Mouse (Mus musculus): ENCODE data around the gene Rnf2. TPM values are rescaled to one million over a fixed set of nuclear protein-coding genes. Genes with fewer than 3 reads are reported as not detected.

Rnf2 gene
- polyA plus RNA-seq, 1 experiment from 2014 or later, result 18.8 TPM

- Histone ChIP-seq H3K4me3 (ENCODE audit: low read depth, low read length) (no peak overlapping the region), H3K27ac (ENCODE audit: low read depth) (no peak overlapping the region), H3K4me1 (ENCODE audit: insufficient read depth) (peaks cover 4% of the 10 kb centered on the region; the same call in 1 of the 2 replicates), H3K4me2 (ENCODE audit: low read depth, low read length) (no peak overlapping the region), H3K9me3 (ENCODE audit: low read length) (no peaks in the 10 kb centered on the region), H3K9ac (replicated peaks) (no peak overlapping the region), H3K36me3 (replicated peaks; ENCODE audit: insufficient read depth, low read length) (peaks cover 24% of the 10 kb centered on the region), H3K27me3 (ENCODE audit: insufficient read depth, low read length) (no peaks in the 10 kb centered on the region)
- WGBS (ENCODE audit: insufficient replicate concordance), result 35% methylated on average over 3 of the region's 3 CpGs
- no peak for TF ChIP-seq EP300 (IDR thresholded peaks at IDR 0.05; ENCODE audit: low read depth)
- no peak for TF ChIP-seq CTCF (IDR thresholded peaks at IDR 0.05; ENCODE audit: low read depth)
- no peak for ATAC-seq
- DNase-seq, result no peak
Observed at GRCm38 (mm10) chr1:151422178-151422577, 78.6 kb downstream of the Rnf2 start.

GRCm38 (mm10) chr1:151409827-151410226 lies 90.9 kb downstream of the Rnf2 start:
- H3K9ac ChIP-seq (replicated peaks), result no peak overlapping the region
- H3K27me3 ChIP-seq (ENCODE audit: insufficient read depth, low read length), result no peaks in the 10 kb centered on the region
- 87% methylated on average over 3 of the region's 3 CpGs for WGBS (ENCODE audit: insufficient replicate concordance)
- no peaks in the 10 kb centered on the region for H3K4me1 ChIP-seq (ENCODE audit: insufficient read depth)
- H3K36me3 ChIP-seq (replicated peaks; ENCODE audit: insufficient read depth, low read length), result peaks cover 14% of the 10 kb centered on the region; the same call in 1 of the 2 replicates
- DNase-seq, result no peak
- no peak overlapping the region for H3K4me3 ChIP-seq (ENCODE audit: low read depth, low read length)
- ATAC-seq, result no peak
- H3K27ac ChIP-seq (ENCODE audit: low read depth), result no peak overlapping the region
- no peak for TF ChIP-seq EP300 (IDR thresholded peaks at IDR 0.05; ENCODE audit: low read depth)
- TF ChIP-seq CTCF (IDR thresholded peaks at IDR 0.05; ENCODE audit: low read depth), result no peak
- no peak overlapping the region for H3K4me2 ChIP-seq (ENCODE audit: low read depth, low read length)
- H3K9me3 ChIP-seq (ENCODE audit: low read length), result no peaks in the 10 kb centered on the region

Small RNA genes lying within 50 kb of the gene (microRNA-seq; reads per million reads assigned to microRNA genes)
- not detected for gene Mir7682

Other genes starting within 250 kb of the Rnf2 start
- 58.5 and 68.2 TPM in 2 replicates for gene Ivns1abp, start 156.5 kb downstream of the Rnf2 start, polyA plus RNA-seq (2015; fragmentation: Nextera tagmentation; extraction: Ambion mirVana)
- 17.2 and 20.6 TPM in 2 replicates for gene Swt1, start 72.5 kb downstream of the Rnf2 start, polyA plus RNA-seq (2015; fragmentation: Nextera tagmentation; extraction: Ambion mirVana)
- gene Trmt1l, start 72.4 kb downstream of the Rnf2 start, polyA plus RNA-seq (2015; fragmentation: Nextera tagmentation; extraction: Ambion mirVana), result 10.9 and 12.6 TPM in 2 replicates
- 8.3 and 11.5 TPM in 2 replicates for gene Fam129a, start 70.2 kb upstream of the Rnf2 start, polyA plus RNA-seq (2015; fragmentation: Nextera tagmentation; extraction: Ambion mirVana)